Mouse (Mus musculus): ENCODE data around the gene Asb18. TPM values are rescaled to one million over a fixed set of nuclear protein-coding genes. Genes with fewer than 3 reads are reported as not detected.

The Asb18 gene
- polyA plus RNA-seq, 1 experiment from 2014 or later: 0.09 TPM

DNA sequence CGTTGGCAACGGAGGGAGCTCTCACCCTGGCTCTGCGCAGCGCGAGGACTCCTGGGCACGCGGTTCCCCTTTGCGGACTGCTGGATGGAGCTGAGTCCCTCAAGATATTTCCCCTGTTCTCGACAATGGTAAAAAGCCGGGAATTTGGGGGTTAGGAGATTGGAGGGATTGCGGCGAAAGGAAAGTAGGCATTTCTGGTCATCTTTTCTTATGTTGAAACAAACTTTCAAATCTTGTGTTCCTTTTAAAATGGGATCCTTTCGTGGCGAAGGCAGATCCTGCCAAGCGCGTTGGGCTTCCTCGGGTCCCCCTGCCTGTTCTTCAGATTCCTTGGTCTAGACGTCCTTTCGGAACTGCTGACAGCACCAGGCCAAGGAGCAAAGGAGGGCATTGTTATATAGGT, 82.4 kb downstream of the Asb18 start:
- Histone ChIP-seq H3K4me2 (ENCODE audit: low read depth, low read length) (no peak overlapping the region), H3K4me3 (ENCODE audit: low read length) (no peak overlapping the region), H3K9ac (ENCODE audit: low read length) (no peak overlapping the region), H3K36me3 (ENCODE audit: control insufficient read depth, insufficient read depth, low read length) (no peaks in the 10 kb centered on the region), H3K4me1 (replicated peaks; ENCODE audit: control insufficient read depth, insufficient read depth, low read length) (peaks cover 25% of the 10 kb centered on the region), H3K27ac (ENCODE audit: low read length) (no peak overlapping the region), H3K9me3 (ENCODE audit: control insufficient read depth, low read length) (no peaks in the 10 kb centered on the region), H3K27me3 (ENCODE audit: control insufficient read depth, insufficient read depth, low read depth, low read length) (peaks cover 96% of the 10 kb centered on the region)
- no peak for ATAC-seq (ENCODE audit: low read depth)
- WGBS: 3% methylated on average over 19 of the region's 19 CpGs

DNA sequence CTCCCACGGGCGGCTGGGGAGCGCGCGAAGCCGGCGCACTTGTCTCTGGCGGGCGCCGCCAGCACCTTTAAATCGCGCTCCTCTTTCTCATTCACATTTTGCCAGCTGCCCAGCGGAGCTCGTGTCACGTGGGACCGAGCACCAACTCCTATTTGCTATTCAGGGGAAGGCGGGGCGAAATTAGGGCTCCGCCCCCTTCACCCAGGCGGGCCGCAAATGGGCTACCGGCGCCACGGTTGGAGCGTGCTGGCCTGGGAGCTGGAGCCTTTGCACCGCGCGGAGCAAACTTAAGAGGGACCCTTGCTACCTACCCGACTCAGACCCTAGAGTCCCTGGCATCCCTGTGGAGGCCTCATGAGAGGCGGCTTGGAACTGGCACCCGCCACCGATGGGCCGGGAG, 83.3 kb downstream of the Asb18 start, which contains the start of gene Gbx2:
Gene Gbx2 (minus strand): TSS at position 60 of the 400 bp plus-strand sequence.
- H3K9me3 ChIP-seq (ENCODE audit: control insufficient read depth, low read length): no peaks in the 10 kb centered on the region
- ATAC-seq (ENCODE audit: low read depth): peak; percentile 76
- H3K4me3 ChIP-seq (ENCODE audit: low read length): peak within 1 kb of the TSS; percentile 46
- H3K27me3 ChIP-seq (ENCODE audit: control insufficient read depth, insufficient read depth, low read depth, low read length): peaks cover 96% of the 10 kb centered on the region
- H3K4me1 ChIP-seq (replicated peaks; ENCODE audit: control insufficient read depth, insufficient read depth, low read length): peaks cover 27% of the 10 kb centered on the region
- H3K4me2 ChIP-seq (ENCODE audit: low read depth, low read length): peak within 1 kb of the TSS; percentile 61
- peak within 1 kb of the TSS; percentile 32; the same call in 1 of the 2 replicates for H3K9ac ChIP-seq (ENCODE audit: low read length)
- H3K36me3 ChIP-seq (ENCODE audit: control insufficient read depth, insufficient read depth, low read length): no peaks in the 10 kb centered on the region
- under 1% methylated on average over 33 of the region's 33 CpGs for WGBS
- H3K27ac ChIP-seq (ENCODE audit: low read length): no peak within 1 kb of the TSS

DNA sequence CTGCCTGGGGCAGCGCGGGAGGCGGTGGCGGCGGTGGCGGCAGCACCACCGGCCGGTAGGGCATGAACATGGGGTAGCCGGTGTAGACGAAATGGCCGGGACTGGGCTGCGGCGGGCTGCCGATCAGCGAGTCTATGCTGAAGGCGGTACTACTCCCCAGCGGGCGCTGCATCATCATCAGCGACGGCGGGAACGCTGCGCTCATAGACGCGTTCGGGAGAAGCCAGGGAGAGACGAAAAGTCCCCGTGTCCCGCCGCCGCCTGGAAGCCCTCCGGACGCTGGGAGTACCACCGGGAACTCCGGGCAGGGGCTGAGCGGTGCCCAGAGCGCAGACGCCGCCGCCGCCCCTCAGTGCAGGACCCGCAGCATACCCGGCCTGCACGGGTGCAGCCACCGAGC, 83.9 kb downstream of the Asb18 start:
- peak overlapping the region; percentile 46 for H3K4me3 ChIP-seq (ENCODE audit: low read length)
- ATAC-seq (ENCODE audit: low read depth): peak; percentile 20; the same call in 1 of the 2 replicates
- H3K36me3 ChIP-seq (ENCODE audit: control insufficient read depth, insufficient read depth, low read length): no peaks in the 10 kb centered on the region
- H3K9me3 ChIP-seq (ENCODE audit: control insufficient read depth, low read length): no peaks in the 10 kb centered on the region
- H3K9ac ChIP-seq (ENCODE audit: low read length): no peak overlapping the region; the same call in 1 of the 2 replicates
- peak overlapping the region; percentile 61 for H3K4me2 ChIP-seq (ENCODE audit: low read depth, low read length)
- no peak overlapping the region for H3K27ac ChIP-seq (ENCODE audit: low read length)
- peaks cover 27% of the 10 kb centered on the region for H3K4me1 ChIP-seq (replicated peaks; ENCODE audit: control insufficient read depth, insufficient read depth, low read length)
- H3K27me3 ChIP-seq (ENCODE audit: control insufficient read depth, insufficient read depth, low read depth, low read length): peaks cover 96% of the 10 kb centered on the region
- under 1% methylated on average over 43 of the region's 45 CpGs for WGBS

- peak; percentile 18; the same call in 1 of the 2 replicates for ATAC-seq (ENCODE audit: low read depth)
- Histone ChIP-seq H3K4me2 (ENCODE audit: low read depth, low read length) (peak overlapping the region; percentile 61), H3K27ac (ENCODE audit: low read length) (no peak overlapping the region), H3K36me3 (ENCODE audit: control insufficient read depth, insufficient read depth, low read length) (no peaks in the 10 kb centered on the region), H3K27me3 (ENCODE audit: control insufficient read depth, insufficient read depth, low read depth, low read length) (peaks cover 96% of the 10 kb centered on the region), H3K9ac (ENCODE audit: low read length) (peak overlapping the region; percentile 32; the same call in 1 of the 2 replicates), H3K4me1 (replicated peaks; ENCODE audit: control insufficient read depth, insufficient read depth, low read length) (peaks cover 27% of the 10 kb centered on the region), H3K9me3 (ENCODE audit: control insufficient read depth, low read length) (no peaks in the 10 kb centered on the region), H3K4me3 (ENCODE audit: low read length) (peak overlapping the region; percentile 46)
- 1% methylated on average over 54 of the region's 55 CpGs for WGBS
Observed at GRCm38 (mm10) chr1:89929721-89930505, 84.6 kb downstream of the Asb18 start.

DNA sequence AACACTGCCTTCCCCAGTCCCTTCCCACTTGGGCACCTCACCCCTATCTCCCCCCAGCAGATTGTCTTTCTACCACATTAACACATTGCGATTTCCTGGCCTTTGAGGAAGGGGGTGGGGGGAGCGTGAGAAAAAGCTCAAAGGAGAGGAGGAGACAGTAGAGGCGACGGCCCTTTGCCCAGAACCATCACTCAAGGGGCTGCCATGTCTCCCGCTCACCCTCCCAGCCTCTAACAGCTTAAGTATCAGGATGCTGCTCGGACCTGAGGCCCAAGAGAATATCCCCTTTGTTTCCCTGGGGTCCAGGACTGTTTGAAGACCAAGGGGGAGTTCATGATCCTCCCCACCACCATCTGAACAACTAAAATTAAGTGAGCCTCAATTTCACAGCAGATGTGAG, 85.3 kb downstream of the Asb18 start:
- H3K4me1 ChIP-seq (replicated peaks; ENCODE audit: control insufficient read depth, insufficient read depth, low read length): peaks cover 27% of the 10 kb centered on the region
- H3K27ac ChIP-seq (ENCODE audit: low read length): no peak overlapping the region
- H3K4me2 ChIP-seq (ENCODE audit: low read depth, low read length): peak overlapping the region; percentile 18; the same call in 1 of the 2 replicates
- ATAC-seq (ENCODE audit: low read depth): no peak
- no peaks in the 10 kb centered on the region for H3K9me3 ChIP-seq (ENCODE audit: control insufficient read depth, low read length)
- 9% methylated on average over 6 of the region's 6 CpGs for WGBS
- H3K9ac ChIP-seq (ENCODE audit: low read length): no peak overlapping the region
- H3K36me3 ChIP-seq (ENCODE audit: control insufficient read depth, insufficient read depth, low read length): no peaks in the 10 kb centered on the region
- H3K4me3 ChIP-seq (ENCODE audit: low read length): peak overlapping the region; percentile 21
- H3K27me3 ChIP-seq (ENCODE audit: control insufficient read depth, insufficient read depth, low read depth, low read length): peaks cover 97% of the 10 kb centered on the region

GRCm38 (mm10) chr1:89928676-89929075, 85.8 kb downstream of the Asb18 start:
- peaks cover 97% of the 10 kb centered on the region for H3K27me3 ChIP-seq (ENCODE audit: control insufficient read depth, insufficient read depth, low read depth, low read length)
- H3K27ac ChIP-seq (ENCODE audit: low read length): no peak overlapping the region
- peaks cover 27% of the 10 kb centered on the region for H3K4me1 ChIP-seq (replicated peaks; ENCODE audit: control insufficient read depth, insufficient read depth, low read length)
- WGBS: 9% methylated on average over 25 of the region's 25 CpGs
- H3K4me2 ChIP-seq (ENCODE audit: low read depth, low read length): peak overlapping the region; percentile 18; the same call in 1 of the 2 replicates
- no peak for ATAC-seq (ENCODE audit: low read depth)
- peak overlapping the region; percentile 21 for H3K4me3 ChIP-seq (ENCODE audit: low read length)
- no peak overlapping the region for H3K9ac ChIP-seq (ENCODE audit: low read length)
- H3K36me3 ChIP-seq (ENCODE audit: control insufficient read depth, insufficient read depth, low read length): no peaks in the 10 kb centered on the region
- no peaks in the 10 kb centered on the region for H3K9me3 ChIP-seq (ENCODE audit: control insufficient read depth, low read length)

GRCm38 (mm10) chr1:89927061-89927661, 87.3 kb downstream of the Asb18 start:
- Histone ChIP-seq H3K36me3 (ENCODE audit: control insufficient read depth, insufficient read depth, low read length) (no peaks in the 10 kb centered on the region), H3K9ac (ENCODE audit: low read length) (no peak overlapping the region), H3K4me3 (ENCODE audit: low read length) (peak overlapping the region; percentile 44), H3K9me3 (ENCODE audit: control insufficient read depth, low read length) (no peaks in the 10 kb centered on the region), H3K4me1 (replicated peaks; ENCODE audit: control insufficient read depth, insufficient read depth, low read length) (peaks cover 32% of the 10 kb centered on the region), H3K4me2 (ENCODE audit: low read depth, low read length) (peak overlapping the region; percentile 59), H3K27me3 (ENCODE audit: control insufficient read depth, insufficient read depth, low read depth, low read length) (peaks cover 100% of the 10 kb centered on the region), H3K27ac (ENCODE audit: low read length) (no peak overlapping the region)
- 2% methylated on average over 35 of the region's 36 CpGs for WGBS
- ATAC-seq (ENCODE audit: low read depth): no peak

GRCm38 (mm10) chr1:89926583-89927060, 87.8 kb downstream of the Asb18 start:
- Histone ChIP-seq H3K4me3 (ENCODE audit: low read length) (peak overlapping the region; percentile 44), H3K4me1 (replicated peaks; ENCODE audit: control insufficient read depth, insufficient read depth, low read length) (peaks cover 32% of the 10 kb centered on the region), H3K9ac (ENCODE audit: low read length) (no peak overlapping the region), H3K36me3 (ENCODE audit: control insufficient read depth, insufficient read depth, low read length) (no peaks in the 10 kb centered on the region), H3K27ac (ENCODE audit: low read length) (no peak overlapping the region), H3K9me3 (ENCODE audit: control insufficient read depth, low read length) (no peaks in the 10 kb centered on the region), H3K4me2 (ENCODE audit: low read depth, low read length) (peak overlapping the region; percentile 59), H3K27me3 (ENCODE audit: control insufficient read depth, insufficient read depth, low read depth, low read length) (peaks cover 100% of the 10 kb centered on the region)
- ATAC-seq (ENCODE audit: low read depth): no peak
- 22% methylated on average over 9 of the region's 9 CpGs for WGBS

- Histone ChIP-seq H3K4me3 (ENCODE audit: low read length) (no peak overlapping the region), H3K9ac (ENCODE audit: low read length) (no peak overlapping the region), H3K27me3 (ENCODE audit: control insufficient read depth, insufficient read depth, low read depth, low read length) (peaks cover 100% of the 10 kb centered on the region), H3K9me3 (ENCODE audit: control insufficient read depth, low read length) (no peaks in the 10 kb centered on the region), H3K4me1 (replicated peaks; ENCODE audit: control insufficient read depth, insufficient read depth, low read length) (peaks cover 26% of the 10 kb centered on the region), H3K27ac (ENCODE audit: low read length) (no peak overlapping the region), H3K4me2 (ENCODE audit: low read depth, low read length) (no peak overlapping the region), H3K36me3 (ENCODE audit: control insufficient read depth, insufficient read depth, low read length) (no peaks in the 10 kb centered on the region)
- no peak for ATAC-seq (ENCODE audit: low read depth)
- WGBS: 38% methylated on average over 12 of the region's 12 CpGs
Observed at GRCm38 (mm10) chr1:89925501-89926190, 88.8 kb downstream of the Asb18 start.
